Mouse (Mus musculus) c-Kit-positive CD71-positive TER-119-negative erythroid progenitor cells, embryonic 14.5 days (primary cell): ENCODE measurements around the gene Cst6.

Source experiments
- DNase-seq: peaks from one replicate; pipeline ENCODE4 v3.0.0-alpha.2; 2013; ENCODE audit warnings: low read depth

Gene Cst6

DNA sequence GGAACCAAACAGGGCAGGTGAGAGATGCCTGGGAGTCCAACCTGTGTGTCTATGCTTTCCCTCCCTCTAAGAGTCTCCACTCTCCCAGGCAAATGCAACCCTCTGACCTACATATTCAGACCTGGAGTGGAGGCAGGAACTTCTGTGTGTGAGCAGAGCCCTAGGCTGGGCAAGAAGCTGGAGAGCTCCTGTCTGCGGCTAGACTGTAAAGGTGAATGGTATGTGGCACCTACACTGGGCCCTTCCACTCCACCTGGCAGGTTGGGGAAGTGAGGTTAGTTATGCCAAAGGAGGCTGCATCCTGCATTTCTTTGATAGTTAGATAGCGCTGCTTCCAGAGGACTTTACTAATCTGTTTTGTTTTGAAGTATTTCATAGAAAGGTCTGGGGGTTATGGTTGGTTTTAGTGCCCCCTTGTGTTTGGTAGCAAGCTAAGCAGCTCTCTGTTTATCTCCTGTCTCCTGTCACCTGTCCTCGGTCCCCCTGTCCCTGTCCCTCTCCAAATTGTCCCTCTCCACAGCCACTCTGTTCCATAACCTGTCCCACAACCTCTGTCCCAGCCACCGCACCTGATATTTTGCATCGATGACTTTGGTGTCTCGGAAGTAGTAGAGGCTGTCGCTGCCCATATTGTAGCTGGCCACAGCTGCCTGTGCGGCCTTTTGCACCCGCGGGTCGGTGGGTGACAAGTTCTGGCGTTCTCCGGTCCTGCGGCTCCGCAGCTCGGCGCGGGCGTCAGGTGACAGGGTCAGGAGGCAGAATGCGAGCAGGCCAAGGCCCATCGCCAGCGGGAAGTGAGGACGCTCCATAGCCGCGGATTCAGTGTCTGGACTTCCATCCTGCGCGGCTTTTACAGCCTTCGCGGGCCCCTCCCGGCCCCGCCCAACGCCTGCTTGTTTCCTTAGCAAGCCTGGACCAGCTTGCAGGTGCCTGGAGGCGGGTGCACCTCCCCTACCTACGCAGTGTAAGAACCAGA is 560 bp downstream of the Cst6 start:
- no peak for DNase-seq

GRCm38 (mm10) chr19:5348064-5348463 is 1.3 kb downstream of the Cst6 start:
- no peak for DNase-seq

DNA sequence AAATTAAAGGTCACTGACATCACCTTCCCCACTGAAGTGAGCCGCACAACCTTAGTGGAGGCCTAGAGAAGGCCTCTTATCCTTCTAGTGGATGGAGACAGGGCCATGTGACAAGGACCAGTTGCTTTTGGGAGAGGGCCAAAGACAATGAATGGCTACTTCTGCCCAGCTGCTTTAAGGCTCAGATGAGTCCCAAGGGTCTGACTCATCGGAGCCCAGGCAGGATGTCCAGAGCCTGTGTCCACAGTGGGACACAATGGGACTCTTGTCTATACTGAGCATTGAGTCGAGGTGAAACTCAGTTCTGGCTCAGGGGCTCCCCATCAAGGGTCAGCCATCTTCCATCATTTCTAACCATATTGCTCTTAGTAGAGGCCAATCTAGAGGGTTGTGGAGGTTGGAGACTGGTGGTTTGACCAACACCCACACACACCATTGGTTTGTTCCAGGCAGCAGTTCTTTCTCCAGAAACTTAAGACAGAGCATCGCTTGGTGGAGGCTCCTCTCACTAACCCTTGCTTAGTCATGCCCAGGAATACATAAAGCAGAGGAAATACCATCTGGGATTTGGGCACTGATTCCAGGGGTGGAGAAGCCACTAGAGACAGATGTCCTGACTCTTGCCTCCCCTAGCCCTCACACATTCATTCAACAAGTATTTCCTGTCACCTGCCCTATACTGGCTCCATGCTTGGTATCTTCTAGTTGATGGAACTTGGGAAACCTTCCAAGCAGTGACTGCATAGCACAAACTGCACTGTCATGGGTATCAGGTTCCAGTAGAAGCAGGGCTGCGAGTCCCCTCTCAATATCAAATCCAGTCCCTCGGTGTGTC is 3.9 kb downstream of the Cst6 start:
- no peak for DNase-seq

DNA sequence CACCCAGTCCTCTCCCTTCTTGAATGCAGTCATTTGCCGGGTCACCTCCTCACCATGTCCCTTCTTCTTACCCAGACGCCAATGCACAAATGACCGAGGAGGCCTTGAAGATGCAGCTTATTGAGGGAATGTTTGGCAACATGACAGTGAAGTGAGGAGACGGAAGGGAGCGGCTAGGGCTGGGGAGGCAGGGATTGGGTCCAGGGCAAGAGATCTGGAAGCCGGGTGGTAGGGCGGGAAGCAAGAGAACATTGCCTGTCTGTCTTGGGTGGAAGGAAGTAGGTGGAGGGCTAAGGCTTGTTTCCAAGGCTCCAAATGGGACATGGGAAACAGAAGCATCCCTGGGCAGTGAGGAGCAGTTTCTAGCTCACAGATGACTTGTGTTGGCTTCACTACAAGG is 8.0 kb downstream of the Cst6 start:
- DNase-seq, result no peak

DNA sequence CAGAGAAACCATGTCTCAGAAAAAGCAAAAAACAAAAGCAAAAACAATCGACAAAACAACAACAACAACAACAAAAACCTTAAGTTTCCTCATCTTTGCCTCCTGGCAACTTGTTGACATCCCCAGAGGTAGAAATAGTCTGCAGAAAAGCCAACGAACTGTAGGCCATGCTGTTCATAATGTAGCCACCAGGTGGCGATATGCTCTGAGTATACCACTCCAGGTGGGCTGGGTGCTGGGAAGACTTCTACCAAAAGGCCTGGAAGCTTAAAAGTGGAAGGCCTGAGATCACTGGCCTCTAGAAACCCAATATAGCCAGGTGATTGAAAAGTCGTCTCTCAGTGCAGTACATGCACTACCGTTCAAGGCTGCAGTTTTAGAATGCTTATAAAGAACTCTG is 11.4 kb downstream of the Cst6 start:
- peak; percentile 52 for DNase-seq

DNA sequence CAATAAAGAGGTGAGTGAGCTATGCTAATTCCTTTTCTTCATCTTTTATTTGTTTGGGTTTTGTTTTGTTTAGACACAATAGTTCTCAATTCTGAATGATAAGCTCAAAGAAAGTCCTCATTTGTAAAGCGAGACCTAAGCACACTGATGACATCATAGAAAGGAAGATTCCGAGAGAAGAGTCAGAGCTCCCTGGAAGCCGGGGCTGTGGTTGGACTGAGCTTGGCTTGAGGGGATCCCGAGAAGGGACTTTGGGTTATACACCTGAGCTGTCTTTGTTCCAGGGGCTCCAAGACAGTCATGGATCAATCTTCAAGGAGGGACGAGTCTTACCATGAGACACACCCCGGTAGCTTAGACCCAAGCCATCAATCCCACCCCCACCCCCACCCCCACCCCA is 13.9 kb downstream of the Cst6 start, which contains the start of gene Catsper1:
Catsper1 (plus strand) TSS at position 301 of the 400 bp plus-strand sequence.
- no peak for DNase-seq

GRCm38 (mm10) chr19:5334741-5335140 is 14.6 kb downstream of the Cst6 start:
- DNase-seq, result no peak

GRCm38 (mm10) chr19:5327970-5328369 is 21.4 kb downstream of the Cst6 start:
- no peak for DNase-seq

GRCm38 (mm10) chr19:5323801-5324200 is 25.6 kb downstream of the Cst6 start:
- no peak for DNase-seq

GRCm38 (mm10) chr19:5313189-5313588 is 36.2 kb downstream of the Cst6 start:
- DNase-seq, result no peak

DNA sequence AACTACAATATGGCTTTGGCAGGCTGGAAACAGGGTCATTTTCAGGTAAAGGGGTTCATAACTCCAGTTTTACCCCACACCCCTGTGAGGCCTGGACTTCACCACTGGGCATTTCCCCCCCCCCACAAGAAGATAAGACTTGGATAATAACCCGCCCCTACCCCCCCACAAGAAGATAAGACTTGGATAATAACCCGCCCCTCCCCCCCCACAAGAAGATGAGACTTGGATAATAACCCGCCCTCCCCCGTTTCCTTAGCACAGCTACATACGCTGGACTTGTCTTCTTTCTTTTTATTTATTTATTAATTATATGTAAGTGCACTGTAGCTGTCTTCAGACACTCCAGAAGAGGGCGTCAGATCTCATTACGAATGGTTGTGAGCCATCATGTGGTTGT is 40.3 kb downstream of the Cst6 start:
- DNase-seq, result no peak

GRCm38 (mm10) chr19:5306968-5307734 is 42.2 kb downstream of the Cst6 start:
- DNase-seq, result no peak

DNA sequence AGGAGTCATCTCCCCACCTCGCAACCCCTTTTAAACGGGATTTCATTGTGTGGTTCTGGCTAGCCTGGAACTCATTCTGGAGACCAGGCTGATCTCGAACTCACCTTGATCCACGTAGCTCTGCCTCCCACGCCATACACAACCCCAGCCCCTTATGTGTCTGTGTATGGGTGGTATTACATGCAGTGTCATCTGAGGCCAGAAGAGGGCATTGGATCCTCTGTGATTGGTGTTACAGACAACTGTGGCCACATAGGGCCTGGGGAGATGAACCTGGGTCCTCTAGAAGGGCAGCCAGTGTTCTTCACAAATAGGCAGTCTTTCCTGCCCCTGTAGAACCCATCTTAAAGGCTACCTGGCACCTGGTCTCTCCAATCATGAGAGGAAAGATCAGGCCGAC is 43.1 kb downstream of the Cst6 start:
- DNase-seq, result no peak

- peak; percentile 35 for DNase-seq
Measured at GRCm38 (mm10) chr19:5302455-5302854, 46.9 kb downstream of the Cst6 start.

- DNase-seq, result no peak
Measured at GRCm38 (mm10) chr19:5300588-5300987, 48.8 kb downstream of the Cst6 start.

- DNase-seq, result no peak
Measured at GRCm38 (mm10) chr19:5297903-5298800, 51.2 kb downstream of the Cst6 start, which contains the start of gene Gal3st3. TSS of gene Gal3st3 (plus strand) at chr19:5298331.

GRCm38 (mm10) chr19:5296630-5297029 is 52.7 kb downstream of the Cst6 start:
- no peak for DNase-seq

- DNase-seq, result no peak
Measured at GRCm38 (mm10) chr19:5295736-5296075, 53.7 kb downstream of the Cst6 start.

GRCm38 (mm10) chr19:5294972-5295735 is 54.2 kb downstream of the Cst6 start, which contains the start of gene Sf3b2:
TSS of gene Sf3b2 (minus strand) at chr19:5295455.
- DNase-seq, result peak; percentile 99
